Mouse (Mus musculus) heart, postnatal 0 days (tissue): ENCODE measurements around the gene Uchl5. TPM values are rescaled to one million over a fixed set of nuclear protein-coding genes. Genes with fewer than 3 reads are reported as not detected.
A peak's percentile ranks its signal among the peaks of the same experiment; 100 is the strongest.

Experiments used
- ATAC-seq: fragments of 200-750 bp; cut with Nextera tagmentation; 2 replicates; pipeline ENCODE4 v1.8.0; 2017; ENCODE audit warnings: low read depth, moderate number of reproducible peaks, moderate library complexity; ENCODE audit not compliant: insufficient read depth
- DNase-seq: peaks from one replicate; pipeline ENCODE4 v3.0.0-alpha.2; 2016; ENCODE audit warnings: low spot score
- H3K27ac ChIP-seq: fragments of 300-500 bp; sonication (generic); 2 replicates; pipeline ENCODE4 v1.5.1; 2014; ENCODE audit warnings: low read depth, mild to moderate bottlenecking
- H3K27me3 ChIP-seq: fragments of 300-500 bp; sonication (generic); 2 replicates; pipeline ENCODE4 v1.6.1; 2014; ENCODE audit warnings: low read length, mixed read lengths; ENCODE audit not compliant: control insufficient read depth, insufficient read depth
- H3K36me3 ChIP-seq: fragments of 300-500 bp; sonication (generic); replicated peaks from 2 replicates; pipeline ENCODE4 v1.6.1; 2014; ENCODE audit warnings: low read length, mixed read lengths; ENCODE audit not compliant: control insufficient read depth, insufficient read depth
- H3K4me1 ChIP-seq: fragments of 300-500 bp; sonication (generic); 2 replicates; pipeline ENCODE4 v1.6.1; 2014; ENCODE audit warnings: antibody characterized with exemption; ENCODE audit not compliant: control insufficient read depth, insufficient read depth
- H3K4me2 ChIP-seq: fragments of 300-500 bp; sonication (generic); 2 replicates; pipeline ENCODE4 v1.6.1; 2014; ENCODE audit warnings: low read depth, mild to moderate bottlenecking, low read length, moderate library complexity
- H3K4me3 ChIP-seq: fragments of 300-500 bp; sonication (generic); 2 replicates; pipeline ENCODE4 v1.5.1; 2014; ENCODE audit warnings: low read depth, low read length
- H3K9ac ChIP-seq: fragments of 300-500 bp; sonication (generic); replicated peaks from 2 replicates; pipeline ENCODE4 v1.6.1; 2014; ENCODE audit warnings: low read depth, low read length, mixed read lengths
- H3K9me3 ChIP-seq: fragments of 300-500 bp; sonication (generic); replicated peaks from 2 replicates; pipeline ENCODE4 v1.6.1; 2016; ENCODE audit warnings: low read length; ENCODE audit not compliant: control insufficient read depth
- CTCF ChIP-seq: IDR thresholded peaks from 2 replicates; pipeline ENCODE4 v1.5.1; 2016; ENCODE audit warnings: antibody characterized with exemption, control low read depth, low read depth
- EP300 ChIP-seq: IDR thresholded peaks from 2 replicates; pipeline ENCODE4 v1.6.1; 2016; ENCODE audit warnings: antibody characterized with exemption, low read depth
- WGBS: fragments of 180-500 bp; shearing (Covaris S2); extraction: QIAGEN DNeasy Blood & Tissue Kit; methylation state at CpG from one replicate; pipeline ENCODE4 v1.1.7; 2014; 5-methylcytosine and 5-hydroxymethylcytosine counted together
- polyA plus RNA-seq: library from polyadenylated mRNA; unstranded; fragments of >200 nt; fragmentation: Nextera tagmentation; extraction: Ambion mirVana; gene quantifications from 2 replicates; pipeline ENCODE4 v1.2.1, GENCODE M21; 2015
- total RNA-seq: library from RNA; depleted of rRNA; stranded (reverse); fragments of >200 nt; gene quantifications from 2 replicates; pipeline ENCODE4 v1.2.3, GENCODE M21; 2014; ENCODE audit warnings: low replicate concordance

Uchl5 gene
- total and polyA plus RNA-seq, 2 experiments from 2014 or later: 5.8 to 46.4 TPM

DNA sequence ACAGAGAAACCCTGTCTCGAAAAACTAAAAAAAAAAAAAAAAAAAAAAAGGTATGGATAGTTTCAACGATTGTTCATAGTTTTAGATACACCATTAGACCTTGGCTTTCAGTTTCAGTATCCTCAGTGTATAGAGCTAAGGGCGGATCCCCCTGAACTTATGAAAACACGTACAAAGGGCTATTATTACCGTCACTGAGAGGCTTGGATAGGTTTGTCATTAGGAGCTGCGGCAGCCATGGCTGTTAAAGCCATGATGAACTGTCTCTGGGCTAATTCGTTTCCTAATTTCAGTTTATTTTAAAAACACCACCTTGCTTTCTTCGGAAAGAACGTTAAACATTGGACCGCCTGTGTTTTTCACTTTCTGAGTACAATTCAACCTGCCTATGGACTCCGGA is 38.3 kb upstream of the Uchl5 start:
- Histone ChIP-seq H3K9me3 (no peaks in the 10 kb centered on the region), H3K36me3 (peaks cover 19% of the 10 kb centered on the region), H3K4me1 (0 out of 2 replicates have a peak, but pooled peaks cover 4% of the 10 kb centered on the region), H3K9ac (peak overlapping the region; percentile 79), H3K27ac (no peak overlapping the region), H3K4me2 (peak overlapping the region; percentile 84), H3K27me3 (no peaks in the 10 kb centered on the region), H3K4me3 (peak overlapping the region; percentile 93)
- DNase-seq (no peak), ATAC-seq (no peak)
- 24% methylated on average over 10 of the region's 11 CpGs for WGBS
- TF ChIP-seq EP300: no peak
- TF ChIP-seq CTCF: no peak

GRCm38 (mm10) chr1:143739361-143740350 is 37.4 kb upstream of the Uchl5 start:
- peak overlapping the region; percentile 93 for H3K4me3 ChIP-seq
- 0 out of 2 replicates have a peak, but pooled peaks cover 4% of the 10 kb centered on the region for H3K4me1 ChIP-seq
- no peaks in the 10 kb centered on the region for H3K9me3 ChIP-seq
- under 1% methylated on average over 71 of the region's 71 CpGs for WGBS
- peaks cover 21% of the 10 kb centered on the region for H3K36me3 ChIP-seq
- H3K27me3 ChIP-seq: no peaks in the 10 kb centered on the region
- no peak for TF ChIP-seq EP300
- no peak for TF ChIP-seq CTCF
- H3K9ac ChIP-seq: peak overlapping the region; percentile 79
- H3K4me2 ChIP-seq: peak overlapping the region; percentile 84
- peak; percentile 92 for ATAC-seq
- H3K27ac ChIP-seq: peak overlapping the region; percentile 88
- DNase-seq: peak; percentile 72

DNA sequence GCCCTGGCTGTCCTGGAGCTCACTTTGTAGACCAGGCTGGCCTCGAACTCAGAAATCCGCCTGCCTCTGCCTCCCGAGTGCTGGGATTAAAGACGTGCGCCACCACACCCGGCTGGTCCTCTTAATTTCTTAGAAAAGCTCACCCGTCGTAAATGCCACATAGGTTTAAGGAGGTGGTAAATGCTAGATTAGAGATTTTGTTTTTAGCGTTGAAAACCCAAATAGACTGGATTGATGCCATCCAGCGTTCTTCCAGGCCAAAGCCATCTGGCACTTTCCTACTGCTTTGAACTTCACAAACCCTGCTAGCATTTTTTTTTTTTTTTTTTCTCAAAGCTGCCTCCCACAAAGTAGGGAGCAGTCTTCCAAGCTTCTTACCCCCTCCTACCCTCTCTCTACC is 36.5 kb upstream of the Uchl5 start:
- no peak for ATAC-seq
- 81% methylated on average over 9 of the region's 10 CpGs for WGBS
- no peak overlapping the region for H3K27ac ChIP-seq

DNA sequence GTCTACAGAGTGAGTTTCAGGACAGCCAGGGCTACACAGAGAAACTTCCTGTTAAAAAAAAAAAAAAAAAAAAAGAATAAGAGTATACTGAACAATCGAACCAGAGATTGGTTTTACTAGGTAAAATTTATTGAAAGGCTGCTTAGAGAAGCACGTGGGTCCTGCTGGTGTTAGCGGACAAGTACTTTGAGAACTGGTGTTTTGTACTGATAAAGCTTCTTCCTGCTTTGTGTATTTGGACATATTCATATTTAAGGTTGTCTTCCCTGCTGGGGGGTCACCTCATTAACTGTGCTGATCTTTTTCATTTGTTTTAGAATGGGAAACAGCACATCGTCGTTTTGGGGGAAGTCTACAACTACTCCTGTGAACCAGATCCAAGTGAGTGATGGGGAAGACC is 35.7 kb upstream of the Uchl5 start:
- DNase-seq (no peak), ATAC-seq (no peak)
- H3K27me3 ChIP-seq: no peaks in the 10 kb centered on the region
- H3K4me3 ChIP-seq: no peak overlapping the region
- H3K4me1 ChIP-seq: 0 out of 2 replicates have a peak, but pooled peaks cover 4% of the 10 kb centered on the region
- 84% methylated on average over 5 of the region's 5 CpGs for WGBS
- H3K27ac ChIP-seq: no peak overlapping the region
- H3K9ac ChIP-seq: no peak overlapping the region
- TF ChIP-seq EP300: no peak
- TF ChIP-seq CTCF: no peak
- H3K36me3 ChIP-seq: peaks cover 34% of the 10 kb centered on the region
- no peaks in the 10 kb centered on the region for H3K9me3 ChIP-seq
- no peak overlapping the region for H3K4me2 ChIP-seq

More for the DNA sequence above, 36.5 kb upstream of the Uchl5 start:
- no peak for TF ChIP-seq CTCF
- no peak for TF ChIP-seq EP300
- Histone ChIP-seq H3K36me3 (peaks cover 28% of the 10 kb centered on the region), H3K4me1 (0 out of 2 replicates have a peak, but pooled peaks cover 4% of the 10 kb centered on the region), H3K9me3 (no peaks in the 10 kb centered on the region), H3K9ac (no peak overlapping the region), H3K4me2 (peak overlapping the region; percentile 84; the same call in 1 of the 2 replicates), H3K4me3 (no peak overlapping the region), H3K27me3 (no peaks in the 10 kb centered on the region)
- DNase-seq: no peak

- Histone ChIP-seq H3K36me3 (peaks cover 43% of the 10 kb centered on the region), H3K4me1 (0 out of 2 replicates have a peak, but pooled peaks cover 4% of the 10 kb centered on the region), H3K9ac (no peak overlapping the region), H3K4me2 (no peak overlapping the region), H3K27ac (no peak overlapping the region), H3K4me3 (no peak overlapping the region), H3K9me3 (no peaks in the 10 kb centered on the region), H3K27me3 (no peaks in the 10 kb centered on the region)
- WGBS: 90% methylated on average over 6 of the region's 6 CpGs
- TF ChIP-seq CTCF: no peak
- no peak for TF ChIP-seq EP300
- no peak for ATAC-seq
- no peak for DNase-seq
These were observed 34.9 kb upstream of the Uchl5 start for GRCm38 (mm10) chr1:143742186-143742585.
